Mouse (Mus musculus) CH12.LX (cell line): ENCODE measurements at regions not wholly inside any gene's neighbourhood (a gene's known extent, or its start where the extent isn't known, plus 50 kb on each side); places are given as distances from the start of the nearest gene placed in this dataset.

Experiments used
- DNase-seq: peaks from one replicate; pipeline ENCODE4 v3.0.0-alpha.2; 2013; ENCODE audit errors: extremely low read depth
- H3K27ac ChIP-seq: 2 replicates; pipeline ENCODE4 v1.5.1; 2012; ENCODE audit warnings: low read depth, mild to moderate bottlenecking, control low read depth, moderate library complexity; ENCODE audit not compliant: insufficient read depth
- H3K27me3 ChIP-seq: replicated peaks from 2 replicates; pipeline ENCODE3; 2012; ENCODE audit warnings: inconsistent platforms
- H3K36me3 ChIP-seq, 2 experiments: replicated peaks in 1 of 2; 2 replicates each; pipeline versions ENCODE3 to v1.6.1; 2012; ENCODE audit warnings: inconsistent platforms in 1 of 2, low read length in 1 of 2, mild to moderate bottlenecking in 1 of 2, mixed read lengths in 1 of 2, moderate library complexity in 1 of 2; ENCODE audit not compliant: control insufficient read depth in 1 of 2, insufficient read depth in 1 of 2
- H3K4me1 ChIP-seq, 2 experiments: 2 replicates each; pipeline ENCODE4 v1.6.1; 2012; ENCODE audit warnings: inconsistent platforms in 1 of 2, moderate library complexity in 1 of 2; ENCODE audit not compliant: insufficient read depth in 2 of 2, control insufficient read depth in 1 of 2
- H3K4me2 ChIP-seq: 2 replicates; pipeline ENCODE4 v1.6.1; 2012; ENCODE audit warnings: low read depth, mild to moderate bottlenecking, control low read depth; ENCODE audit not compliant: poor library complexity, insufficient read depth, severe bottlenecking
- H3K4me3 ChIP-seq, 3 experiments: fragments of 150-350 bp in 1 of 3; sonication (generic) in 1 of 3; replicated peaks in 1 of 3; 2 replicates each; pipeline versions ENCODE3 to v1.5.1; 2011 to 2012; ENCODE audit warnings: low read depth in 2 of 3, low read length in 2 of 3, mild to moderate bottlenecking in 2 of 3, moderate library complexity in 2 of 3, control low read depth in 1 of 3, improper control_type of control experiment in 1 of 3, inconsistent platforms in 1 of 3, mixed read lengths in 1 of 3; ENCODE audit not compliant: poor library complexity in 1 of 3
- H3K79me2 ChIP-seq: replicated peaks from 2 replicates; pipeline ENCODE4 v1.6.1; 2012; ENCODE audit warnings: mild to moderate bottlenecking, moderate library complexity; ENCODE audit not compliant: control insufficient read depth, poor library complexity, insufficient read depth, severe bottlenecking; ENCODE audit errors: extremely low read depth
- H3K9ac ChIP-seq: 2 replicates; pipeline ENCODE4 v1.6.1; 2012; ENCODE audit warnings: low read depth, mild to moderate bottlenecking, control low read depth, moderate library complexity; ENCODE audit not compliant: insufficient read depth
- H3K9me3 ChIP-seq: replicated peaks from 2 replicates; pipeline ENCODE3; 2012; ENCODE audit warnings: low read length, inconsistent platforms, mixed read lengths
- CHD1 ChIP-seq: IDR thresholded peaks from 2 replicates; pipeline ENCODE4 v1.6.1; 2012; ENCODE audit warnings: low read depth, low read length, improper control_type of control experiment, inconsistent platforms
- CHD2 ChIP-seq: IDR thresholded peaks from 2 replicates; pipeline ENCODE4 v1.6.1; 2011; ENCODE audit warnings: low read length, improper control_type of control experiment
- E2F4 ChIP-seq: IDR thresholded peaks from 2 replicates; pipeline ENCODE4 v1.6.1; 2011; ENCODE audit warnings: low read depth, low read length, improper control_type of control experiment; ENCODE audit not compliant: insufficient replicate concordance
- ETS1 ChIP-seq: conservative IDR thresholded peaks from 2 replicates; pipeline ENCODE4 v1.6.1; 2012; ENCODE audit warnings: low read depth, mild to moderate bottlenecking, inconsistent platforms, low read length, improper control_type of control experiment, moderate library complexity
- GABPA ChIP-seq: IDR thresholded peaks from 2 replicates; pipeline ENCODE4 v1.6.1; 2012; ENCODE audit warnings: low read depth, low read length, improper control_type of control experiment, inconsistent platforms; ENCODE audit not compliant: insufficient replicate concordance
- IRF4 ChIP-seq: IDR thresholded peaks from 2 replicates; pipeline ENCODE4 v1.6.1; 2014; ENCODE audit warnings: low read depth, mild to moderate bottlenecking, inconsistent platforms, low read length, improper control_type of control experiment
- JUND ChIP-seq: conservative IDR thresholded peaks from 2 replicates; pipeline ENCODE4 v1.6.1; 2011; ENCODE audit warnings: low read depth, low read length, improper control_type of control experiment
- KAT2A ChIP-seq: IDR thresholded peaks from 2 replicates; pipeline ENCODE4 v1.6.1; 2012; ENCODE audit warnings: low read length, improper control_type of control experiment, inconsistent platforms; ENCODE audit not compliant: insufficient replicate concordance
- MAZ ChIP-seq: IDR thresholded peaks from 2 replicates; pipeline ENCODE4 v1.6.1; 2012; ENCODE audit warnings: low read depth, mild to moderate bottlenecking, inconsistent platforms, low read length, improper control_type of control experiment, moderate library complexity
- MXI1 ChIP-seq: IDR thresholded peaks from 2 replicates; pipeline ENCODE4 v1.6.1; 2011; ENCODE audit warnings: mild to moderate bottlenecking, low read depth, low read length, improper control_type of control experiment
- MYC ChIP-seq: IDR thresholded peaks from 2 replicates; pipeline ENCODE4 v1.6.1; 2011; ENCODE audit warnings: low read depth, mild to moderate bottlenecking, improper control_type of control experiment, low read length
- NELFE ChIP-seq: IDR thresholded peaks from 2 replicates; pipeline ENCODE4 v1.6.1; 2011; ENCODE audit warnings: low read depth, low read length, improper control_type of control experiment
- NRF1 ChIP-seq: IDR thresholded peaks from 2 replicates; pipeline ENCODE4 v1.6.1; 2014; ENCODE audit warnings: low read depth, mild to moderate bottlenecking, inconsistent platforms, low read length, improper control_type of control experiment, moderate library complexity
- PAX5 ChIP-seq: IDR thresholded peaks from 2 replicates; pipeline ENCODE4 v1.6.1; 2012; ENCODE audit warnings: low read length, inconsistent platforms, mixed read lengths
- POLR2A ChIP-seq: IDR thresholded peaks from 2 replicates; pipeline ENCODE4 v1.6.1; 2011; ENCODE audit warnings: low read depth, mild to moderate bottlenecking, improper control_type of control experiment, low read length
- RAD21 ChIP-seq: IDR thresholded peaks from 2 replicates; pipeline ENCODE4 v1.6.1; 2011; ENCODE audit warnings: low read depth, mild to moderate bottlenecking, low read length, improper control_type of control experiment, moderate library complexity
- SIN3A ChIP-seq: IDR thresholded peaks from 2 replicates; pipeline ENCODE4 v1.6.1; 2012; ENCODE audit warnings: low read length, improper control_type of control experiment, inconsistent platforms
- TCF12 ChIP-seq: IDR thresholded peaks from 2 replicates; pipeline ENCODE4 v1.6.1; 2014; ENCODE audit warnings: low read depth, mild to moderate bottlenecking, inconsistent platforms, low read length, improper control_type of control experiment
- UBTF ChIP-seq: IDR thresholded peaks from 2 replicates; pipeline ENCODE4 v1.6.1; 2012; ENCODE audit warnings: low read depth, mild to moderate bottlenecking, inconsistent platforms, low read length, improper control_type of control experiment, moderate library complexity
- USF2 ChIP-seq: conservative IDR thresholded peaks from 2 replicates; pipeline ENCODE4 v1.6.1; 2011; ENCODE audit warnings: low read depth, low read length, improper control_type of control experiment
- ZMIZ1 ChIP-seq: IDR thresholded peaks from 2 replicates; pipeline ENCODE4 v1.6.1; 2012; ENCODE audit warnings: low read depth, mild to moderate bottlenecking, inconsistent platforms, low read length, improper control_type of control experiment
- dilution Hi-C: fragments of 300-500 bp; cut with MboI; formaldehyde crosslinking; loops from 2 replicates; pipeline ENCODE4 v1.14.3; 2020; ENCODE audit warnings: low sequenced_read_pairs; ENCODE audit not compliant: extremely low pct_unique_long_range_greater_than_20kb, extremely low pct_ligation_motif_present
- in situ Hi-C: fragments of 300-500 bp; cut with MboI; formaldehyde crosslinking; loops from 3 replicates; pipeline ENCODE4 v1.14.3; 2019; ENCODE audit warnings: low sequenced_read_pairs, low pct_ligation_motif_present, low pct_unique_long_range_greater_than_20kb, mixed read lengths

DNA sequence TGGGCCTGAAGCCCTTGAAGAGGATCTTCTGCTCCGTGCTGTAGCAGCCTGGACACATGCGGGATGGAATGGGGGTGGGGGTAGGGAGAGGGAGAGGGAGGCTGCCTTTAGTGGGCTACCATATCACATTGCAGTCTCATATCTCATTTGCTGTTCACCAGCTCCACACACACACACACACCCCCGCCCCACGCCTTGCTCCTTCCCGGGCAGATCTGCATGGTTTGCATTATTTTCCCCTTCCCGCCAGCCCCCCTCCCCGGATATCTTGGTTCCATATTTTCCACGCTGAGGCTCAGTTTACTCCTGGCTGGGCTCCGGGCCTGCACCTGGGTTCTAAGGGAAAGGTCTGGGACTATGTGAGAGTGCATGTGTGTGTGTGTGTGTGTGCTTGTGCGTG is 61.2 kb downstream of the Pja1 start:
- Histone ChIP-seq H3K27me3 (no peaks in the 10 kb centered on the region), H3K79me2 (no peaks in the 10 kb centered on the region), H3K27ac (no peak overlapping the region)
- in situ Hi-C loops = loop anchor here (25.0 kb wide), 3 partner anchors 102 to 273 kb away; partner anchors contain the start of gene Efnb1
- no peak for TF ChIP-seq E2F4
- no peak for TF ChIP-seq TCF12
- no peak for TF ChIP-seq NELFE
- no peak for TF ChIP-seq CHD1
- no peak for TF ChIP-seq UBTF
- TF ChIP-seq MXI1 = no peak
- TF ChIP-seq MAZ = no peak
- TF ChIP-seq ZMIZ1 = no peak
- TF ChIP-seq, all 38 proteins: peak for 0
- no peak overlapping the region for H3K9ac ChIP-seq
- no peaks in the 10 kb centered on the region for H3K4me1 ChIP-seq
- H3K4me2 ChIP-seq = no peak overlapping the region
- H3K9me3 ChIP-seq = no peaks in the 10 kb centered on the region
- H3K36me3 ChIP-seq = no peaks in the 10 kb centered on the region
- DNase-seq = no peak
- H3K4me3 ChIP-seq = no peak overlapping the region
- dilution Hi-C loops = no loop called here

DNA sequence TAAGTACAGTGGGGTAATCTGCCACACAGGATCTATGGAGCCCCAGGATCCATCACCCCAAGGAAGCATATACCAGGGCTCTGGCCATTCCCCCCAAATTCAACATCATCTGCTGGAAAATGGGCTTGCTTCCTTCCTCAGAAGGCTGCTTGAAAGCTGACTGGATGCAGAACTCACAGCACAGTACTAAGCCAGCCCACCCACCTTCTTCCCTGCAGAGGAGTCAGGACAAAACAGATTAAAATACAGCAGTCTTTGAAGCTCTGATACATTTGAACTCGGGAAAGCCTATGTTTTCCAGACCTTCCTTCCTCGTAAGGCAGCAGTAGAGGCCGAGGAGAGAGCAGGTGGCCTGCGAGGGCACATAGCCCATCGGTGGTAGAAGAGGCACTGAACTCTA is 61.7 kb downstream of the Pja1 start:
- Histone ChIP-seq H3K27ac (no peak overlapping the region), H3K4me2 (no peak overlapping the region), H3K9ac (no peak overlapping the region), H3K79me2 (no peaks in the 10 kb centered on the region), H3K4me3 (no peak overlapping the region), H3K9me3 (no peaks in the 10 kb centered on the region), H3K36me3 (no peaks in the 10 kb centered on the region), H3K4me1 (no peaks in the 10 kb centered on the region), H3K27me3 (no peaks in the 10 kb centered on the region)
- dilution Hi-C loops (no loop called here), in situ Hi-C loops (loop anchor here (25.0 kb wide), 3 partner anchors 103 to 272 kb away; partner anchors contain the start of gene Efnb1)
- no peak for DNase-seq
- TF ChIP-seq POLR2A = no peak
- no peak for TF ChIP-seq IRF4
- no peak for TF ChIP-seq RAD21
- TF ChIP-seq KAT2A = no peak
- no peak for TF ChIP-seq ZMIZ1
- no peak for TF ChIP-seq E2F4
- TF ChIP-seq GABPA = no peak
- TF ChIP-seq MYC = no peak
- TF ChIP-seq PAX5 = no peak
- TF ChIP-seq SIN3A = no peak
- no peak for TF ChIP-seq USF2
- TF ChIP-seq NRF1 = no peak
- no peak for TF ChIP-seq CHD1
- TF ChIP-seq CHD2 = no peak
- no peak for TF ChIP-seq JUND
- no peak for TF ChIP-seq MAZ
- no peak for TF ChIP-seq ETS1
